Mouse (Mus musculus) CH12.LX (cell line): ENCODE measurements at regions not wholly inside any gene's neighbourhood (a gene's known extent, or its start where the extent isn't known, plus 50 kb on each side); places are given as distances from the start of the nearest gene placed in this dataset.

ENCODE experiments used
- DNase-seq: peaks from one replicate; pipeline ENCODE4 v3.0.0-alpha.2; 2013; ENCODE audit errors: extremely low read depth
- H3K27ac ChIP-seq: 2 replicates; pipeline ENCODE4 v1.5.1; 2012; ENCODE audit warnings: low read depth, mild to moderate bottlenecking, control low read depth, moderate library complexity; ENCODE audit not compliant: insufficient read depth
- H3K27me3 ChIP-seq: replicated peaks from 2 replicates; pipeline ENCODE3; 2012; ENCODE audit warnings: inconsistent platforms
- H3K36me3 ChIP-seq, 2 experiments: replicated peaks in 1 of 2; 2 replicates each; pipeline versions ENCODE3 to v1.6.1; 2012; ENCODE audit warnings: inconsistent platforms in 1 of 2, low read length in 1 of 2, mild to moderate bottlenecking in 1 of 2, mixed read lengths in 1 of 2, moderate library complexity in 1 of 2; ENCODE audit not compliant: control insufficient read depth in 1 of 2, insufficient read depth in 1 of 2
- H3K4me1 ChIP-seq, 2 experiments: 2 replicates each; pipeline ENCODE4 v1.6.1; 2012; ENCODE audit warnings: inconsistent platforms in 1 of 2, moderate library complexity in 1 of 2; ENCODE audit not compliant: insufficient read depth in 2 of 2, control insufficient read depth in 1 of 2
- H3K4me2 ChIP-seq: 2 replicates; pipeline ENCODE4 v1.6.1; 2012; ENCODE audit warnings: low read depth, mild to moderate bottlenecking, control low read depth; ENCODE audit not compliant: poor library complexity, insufficient read depth, severe bottlenecking
- H3K4me3 ChIP-seq, 3 experiments: fragments of 150-350 bp in 1 of 3; sonication (generic) in 1 of 3; replicated peaks in 1 of 3; 2 replicates each; pipeline versions ENCODE3 to v1.5.1; 2011 to 2012; ENCODE audit warnings: low read depth in 2 of 3, low read length in 2 of 3, mild to moderate bottlenecking in 2 of 3, moderate library complexity in 2 of 3, control low read depth in 1 of 3, improper control_type of control experiment in 1 of 3, inconsistent platforms in 1 of 3, mixed read lengths in 1 of 3; ENCODE audit not compliant: poor library complexity in 1 of 3
- H3K79me2 ChIP-seq: replicated peaks from 2 replicates; pipeline ENCODE4 v1.6.1; 2012; ENCODE audit warnings: mild to moderate bottlenecking, moderate library complexity; ENCODE audit not compliant: control insufficient read depth, poor library complexity, insufficient read depth, severe bottlenecking; ENCODE audit errors: extremely low read depth
- H3K9ac ChIP-seq: 2 replicates; pipeline ENCODE4 v1.6.1; 2012; ENCODE audit warnings: low read depth, mild to moderate bottlenecking, control low read depth, moderate library complexity; ENCODE audit not compliant: insufficient read depth
- H3K9me3 ChIP-seq: replicated peaks from 2 replicates; pipeline ENCODE3; 2012; ENCODE audit warnings: low read length, inconsistent platforms, mixed read lengths
- CHD1 ChIP-seq: IDR thresholded peaks from 2 replicates; pipeline ENCODE4 v1.6.1; 2012; ENCODE audit warnings: low read depth, low read length, improper control_type of control experiment, inconsistent platforms
- CHD2 ChIP-seq: IDR thresholded peaks from 2 replicates; pipeline ENCODE4 v1.6.1; 2011; ENCODE audit warnings: low read length, improper control_type of control experiment
- CTCF ChIP-seq, 2 experiments: IDR thresholded peaks in 1 of 2; conservative IDR thresholded peaks in 1 of 2; 2 replicates each; pipeline ENCODE4 v1.5.1; 2011 to 2012; ENCODE audit warnings: low read depth in 2 of 2, low read length in 2 of 2, improper control_type of control experiment in 1 of 2, inconsistent platforms in 1 of 2, mild to moderate bottlenecking in 1 of 2, moderate library complexity in 1 of 2
- E2F4 ChIP-seq: IDR thresholded peaks from 2 replicates; pipeline ENCODE4 v1.6.1; 2011; ENCODE audit warnings: low read depth, low read length, improper control_type of control experiment; ENCODE audit not compliant: insufficient replicate concordance
- ELF1 ChIP-seq: IDR thresholded peaks from 2 replicates; pipeline ENCODE4 v1.6.1; 2014; ENCODE audit warnings: low read depth, mild to moderate bottlenecking, inconsistent platforms, low read length, improper control_type of control experiment
- EP300 ChIP-seq: IDR thresholded peaks from 2 replicates; pipeline ENCODE4 v1.6.1; 2011; ENCODE audit warnings: low read length, improper control_type of control experiment
- HCFC1 ChIP-seq: IDR thresholded peaks from 2 replicates; pipeline ENCODE4 v1.6.1; 2012; ENCODE audit warnings: low read depth, mild to moderate bottlenecking, inconsistent platforms, low read length, improper control_type of control experiment
- IRF4 ChIP-seq: IDR thresholded peaks from 2 replicates; pipeline ENCODE4 v1.6.1; 2014; ENCODE audit warnings: low read depth, mild to moderate bottlenecking, inconsistent platforms, low read length, improper control_type of control experiment
- JUN ChIP-seq: IDR thresholded peaks from 2 replicates; pipeline ENCODE4 v1.6.1; 2011; ENCODE audit warnings: low read depth, mild to moderate bottlenecking, low read length, improper control_type of control experiment, moderate library complexity; ENCODE audit not compliant: insufficient read depth
- JUND ChIP-seq: conservative IDR thresholded peaks from 2 replicates; pipeline ENCODE4 v1.6.1; 2011; ENCODE audit warnings: low read depth, low read length, improper control_type of control experiment
- MAFK ChIP-seq: IDR thresholded peaks from 2 replicates; pipeline ENCODE4 v1.6.1; 2011; ENCODE audit warnings: low read length, improper control_type of control experiment; ENCODE audit not compliant: insufficient replicate concordance
- PAX5 ChIP-seq: IDR thresholded peaks from 2 replicates; pipeline ENCODE4 v1.6.1; 2012; ENCODE audit warnings: low read length, inconsistent platforms, mixed read lengths
- RAD21 ChIP-seq: IDR thresholded peaks from 2 replicates; pipeline ENCODE4 v1.6.1; 2011; ENCODE audit warnings: low read depth, mild to moderate bottlenecking, low read length, improper control_type of control experiment, moderate library complexity
- RCOR1 ChIP-seq: conservative IDR thresholded peaks from 2 replicates; pipeline ENCODE4 v1.6.1; 2012; ENCODE audit warnings: low read depth, mild to moderate bottlenecking, inconsistent platforms, low read length, improper control_type of control experiment
- SIN3A ChIP-seq: IDR thresholded peaks from 2 replicates; pipeline ENCODE4 v1.6.1; 2012; ENCODE audit warnings: low read length, improper control_type of control experiment, inconsistent platforms
- TBP ChIP-seq: conservative IDR thresholded peaks from 2 replicates; pipeline ENCODE4 v1.6.1; 2011; ENCODE audit warnings: low read depth, low read length, improper control_type of control experiment
- UBTF ChIP-seq: IDR thresholded peaks from 2 replicates; pipeline ENCODE4 v1.6.1; 2012; ENCODE audit warnings: low read depth, mild to moderate bottlenecking, inconsistent platforms, low read length, improper control_type of control experiment, moderate library complexity
- ZC3H11A ChIP-seq: IDR thresholded peaks from 2 replicates; pipeline ENCODE4 v1.6.1; 2012; ENCODE audit warnings: low read depth, mild to moderate bottlenecking, inconsistent platforms, low read length, improper control_type of control experiment
- ZKSCAN1 ChIP-seq: IDR thresholded peaks from 2 replicates; pipeline ENCODE4 v1.6.1; 2012; ENCODE audit warnings: low read depth, inconsistent platforms, low read length, improper control_type of control experiment, borderline replicate concordance
- dilution Hi-C: fragments of 300-500 bp; cut with MboI; formaldehyde crosslinking; loops from 2 replicates; pipeline ENCODE4 v1.14.3; 2020; ENCODE audit warnings: low sequenced_read_pairs; ENCODE audit not compliant: extremely low pct_unique_long_range_greater_than_20kb, extremely low pct_ligation_motif_present
- in situ Hi-C: fragments of 300-500 bp; cut with MboI; formaldehyde crosslinking; loops from 3 replicates; pipeline ENCODE4 v1.14.3; 2019; ENCODE audit warnings: low sequenced_read_pairs, low pct_ligation_motif_present, low pct_unique_long_range_greater_than_20kb, mixed read lengths

- no peak overlapping the region for H3K9ac ChIP-seq
- H3K9me3 ChIP-seq, result no peaks in the 10 kb centered on the region
- H3K79me2 ChIP-seq, result no peaks in the 10 kb centered on the region
- no peak overlapping the region for H3K4me3 ChIP-seq
- no peak overlapping the region for H3K27ac ChIP-seq
- dilution Hi-C loops (no loop called here), in situ Hi-C loops (no loop called here)
- TF ChIP-seq PAX5 (no peak), CTCF (conservative IDR thresholded peaks at IDR 0.05 in 1 of 2, IDR thresholded peaks at IDR 0.05 in 1 of 2; ENCODE audit: low read depth in 2 of 2, low read length in 2 of 2) (no peak), RCOR1 (no peak), HCFC1 (no peak), CHD2 (no peak), TBP (no peak)
- H3K4me2 ChIP-seq, result no peak overlapping the region
- H3K36me3 ChIP-seq, result no peaks in the 10 kb centered on the region
- H3K27me3 ChIP-seq, result no peaks in the 10 kb centered on the region
- no peaks in the 10 kb centered on the region for H3K4me1 ChIP-seq
- no peak for DNase-seq
Measured at GRCm38 (mm10) chr6:36068690-36069089, 319.2 kb upstream of the Chrm2 start.

DNA sequence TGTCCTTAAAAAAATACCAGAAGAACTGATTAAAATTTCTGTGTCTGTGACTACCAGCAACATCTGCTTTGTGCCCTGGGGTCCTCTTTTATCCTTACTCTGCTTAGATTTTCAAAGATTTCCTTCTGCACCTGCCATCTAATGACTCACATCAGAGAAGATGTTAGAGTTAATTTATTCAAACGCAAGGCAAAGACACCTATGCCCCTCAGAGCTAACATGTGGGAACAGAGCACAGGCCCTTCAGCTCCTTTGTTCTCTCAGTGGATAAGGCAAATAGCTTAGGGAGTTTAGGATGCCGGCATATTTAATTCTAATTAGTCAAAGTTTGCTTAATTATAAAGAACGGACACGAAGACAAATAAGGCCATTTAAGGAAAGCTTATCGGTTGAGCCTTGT, 308.3 kb upstream of the Chrm2 start:
- H3K9me3 ChIP-seq, result no peaks in the 10 kb centered on the region
- no peaks in the 10 kb centered on the region for H3K4me1 ChIP-seq
- dilution Hi-C loops, result no loop called here
- H3K79me2 ChIP-seq, result no peaks in the 10 kb centered on the region
- no peak overlapping the region for H3K4me2 ChIP-seq
- no peak for DNase-seq
- H3K27ac ChIP-seq, result no peak overlapping the region
- in situ Hi-C loops, result no loop called here
- no peak overlapping the region for H3K4me3 ChIP-seq
- H3K36me3 ChIP-seq, result no peaks in the 10 kb centered on the region
- TF ChIP-seq E2F4, result no peak
- TF ChIP-seq MAFK, result no peak
- TF ChIP-seq SIN3A, result no peak
- TF ChIP-seq HCFC1, result no peak
- no peak for TF ChIP-seq UBTF
- no peak overlapping the region for H3K9ac ChIP-seq
- no peaks in the 10 kb centered on the region for H3K27me3 ChIP-seq

GRCm38 (mm10) chr6:36093584-36093983, 294.3 kb upstream of the Chrm2 start:
- H3K4me1 ChIP-seq, result peaks cover 3 to 15% of the 10 kb centered on the region in 2 experiments; a peak in 3 of 4 replicates
- no peak overlapping the region for H3K27ac ChIP-seq
- dilution Hi-C loops, result no loop called here
- H3K9ac ChIP-seq, result no peak overlapping the region
- TF ChIP-seq IRF4 (peak; percentile 80), CHD1 (no peak), JUND (peak; percentile 88), ZC3H11A (no peak), SIN3A (no peak), ELF1 (no peak), RCOR1 (0 out of 2 replicates have a peak, but pooled peaks have one; percentile 39), RAD21 (no peak), JUN (peak; percentile 93), ZKSCAN1 (no peak), EP300 (peak; percentile 76)
- no peaks in the 10 kb centered on the region for H3K79me2 ChIP-seq
- H3K4me3 ChIP-seq, result no peak overlapping the region
- in situ Hi-C loops, result no loop called here
- peak overlapping the region; percentile 89 for H3K4me2 ChIP-seq
- peak; percentile 42 for DNase-seq
- no peaks in the 10 kb centered on the region for H3K36me3 ChIP-seq
- H3K9me3 ChIP-seq, result no peaks in the 10 kb centered on the region
- no peaks in the 10 kb centered on the region for H3K27me3 ChIP-seq
